Mouse (Mus musculus) bone marrow macrophage, adult 2 months (primary cell): ENCODE measurements around the gene Ggt5. TPM values are rescaled to one million over a fixed set of nuclear protein-coding genes. Genes with fewer than 3 reads are reported as not detected.

Source experiments
- H3K27ac ChIP-seq: 2 replicates; pipeline ENCODE4 v1.5.1; 2012; ENCODE audit warnings: low read depth, low read length; ENCODE audit not compliant: insufficient read depth
- H3K4me1 ChIP-seq: 2 replicates; pipeline ENCODE4 v1.6.1; 2012; ENCODE audit warnings: low read length; ENCODE audit not compliant: control insufficient read depth, insufficient read depth
- H3K4me3 ChIP-seq: 2 replicates; pipeline ENCODE4 v1.5.1; 2012; ENCODE audit warnings: mild to moderate bottlenecking, low read length, moderate library complexity; ENCODE audit not compliant: insufficient read depth
- CTCF ChIP-seq: IDR thresholded peaks from 2 replicates; pipeline ENCODE4 v1.5.1; 2012; ENCODE audit warnings: low read depth, mild to moderate bottlenecking, low read length, moderate library complexity
- POLR2A ChIP-seq: IDR thresholded peaks from 2 replicates; pipeline ENCODE4 v1.6.1; 2012; ENCODE audit warnings: mild to moderate bottlenecking, low read depth, low read length, borderline replicate concordance
- polyA plus RNA-seq: library from polyadenylated mRNA; stranded (reverse); fragments of >200 nt; gene quantifications from 2 replicates; pipeline ENCODE4 v1.2.4, GENCODE M21; 2012; ENCODE audit not compliant: missing spikeins, insufficient read depth, insufficient read length

Ggt5 gene
- polyA plus RNA-seq, 1 experiment: 11.6 TPM

GRCm38 (mm10) chr10:75610486-75610885 is 21.3 kb downstream of the Ggt5 start:
- Histone ChIP-seq H3K27ac (no peak overlapping the region), H3K4me3 (no peak overlapping the region), H3K4me1 (no peaks in the 10 kb centered on the region)
- TF ChIP-seq POLR2A (no peak), CTCF (no peak)

- Histone ChIP-seq H3K4me3 (no peak overlapping the region), H3K4me1 (no peaks in the 10 kb centered on the region), H3K27ac (no peak overlapping the region)
- TF ChIP-seq POLR2A (no peak), CTCF (no peak)
These were observed 26.9 kb downstream of the Ggt5 start for GRCm38 (mm10) chr10:75616044-75616443.

- no peaks in the 10 kb centered on the region for H3K4me1 ChIP-seq
- no peak overlapping the region for H3K4me3 ChIP-seq
- TF ChIP-seq CTCF: no peak
- TF ChIP-seq POLR2A: no peak
- H3K27ac ChIP-seq: no peak overlapping the region
These were observed 31.7 kb downstream of the Ggt5 start for GRCm38 (mm10) chr10:75620818-75621217.

- H3K27ac ChIP-seq: no peak overlapping the region
- no peak overlapping the region for H3K4me3 ChIP-seq
- TF ChIP-seq CTCF (no peak), POLR2A (no peak)
- H3K4me1 ChIP-seq: no peaks in the 10 kb centered on the region
These were observed 36.8 kb downstream of the Ggt5 start for GRCm38 (mm10) chr10:75625920-75626319.

GRCm38 (mm10) chr10:75626991-75627390 is 37.9 kb downstream of the Ggt5 start:
- H3K27ac ChIP-seq: no peak overlapping the region
- TF ChIP-seq CTCF: no peak
- no peak for TF ChIP-seq POLR2A
- H3K4me1 ChIP-seq: no peaks in the 10 kb centered on the region
- H3K4me3 ChIP-seq: no peak overlapping the region

GRCm38 (mm10) chr10:75627490-75627889 is 38.4 kb downstream of the Ggt5 start:
- Histone ChIP-seq H3K4me3 (no peak overlapping the region), H3K4me1 (no peaks in the 10 kb centered on the region), H3K27ac (no peak overlapping the region)
- no peak for TF ChIP-seq CTCF

- Histone ChIP-seq H3K4me1 (no peaks in the 10 kb centered on the region), H3K27ac (no peak overlapping the region), H3K4me3 (no peak overlapping the region)
- TF ChIP-seq POLR2A (no peak), CTCF (no peak)
These were observed 43.5 kb downstream of the Ggt5 start for GRCm38 (mm10) chr10:75632633-75633032.

GRCm38 (mm10) chr10:75633048-75633447 is 43.9 kb downstream of the Ggt5 start:
- no peak overlapping the region for H3K4me3 ChIP-seq
- TF ChIP-seq CTCF (no peak), POLR2A (no peak)
- no peaks in the 10 kb centered on the region for H3K4me1 ChIP-seq
- no peak overlapping the region for H3K27ac ChIP-seq

GRCm38 (mm10) chr10:75633576-75634139 is 44.5 kb downstream of the Ggt5 start:
- Histone ChIP-seq H3K4me1 (no peaks in the 10 kb centered on the region), H3K27ac (no peak overlapping the region), H3K4me3 (no peak overlapping the region)
- TF ChIP-seq CTCF: no peak
- TF ChIP-seq POLR2A: no peak

- Histone ChIP-seq H3K4me1 (no peaks in the 10 kb centered on the region), H3K4me3 (no peak overlapping the region), H3K27ac (no peak overlapping the region)
- no peak for TF ChIP-seq CTCF
- no peak for TF ChIP-seq POLR2A
These were observed 45.5 kb downstream of the Ggt5 start for GRCm38 (mm10) chr10:75634610-75635009.

- Histone ChIP-seq H3K27ac (no peak overlapping the region), H3K4me1 (no peaks in the 10 kb centered on the region), H3K4me3 (no peak overlapping the region)
- no peak for TF ChIP-seq CTCF
- TF ChIP-seq POLR2A: no peak
These were observed 46.0 kb downstream of the Ggt5 start for GRCm38 (mm10) chr10:75635019-75635692.

GRCm38 (mm10) chr10:75635693-75636055 is 46.5 kb downstream of the Ggt5 start:
- Histone ChIP-seq H3K4me1 (no peaks in the 10 kb centered on the region), H3K4me3 (no peak overlapping the region), H3K27ac (no peak overlapping the region)
- TF ChIP-seq CTCF (peak; percentile 95), POLR2A (no peak)
